Comparison of ENCODE assay signal across 19 mouse cellular contexts in genomic region chr11:73016103-73016420, GRCm38 (mm10). TPM values are rescaled to one million over a fixed set of nuclear protein-coding genes. Genes with fewer than 3 reads are reported as not detected.
A peak's percentile ranks its signal among the peaks of the same experiment; 100 is the strongest.
DNase-seq lines count a peak whose midpoint lies in the region; ATAC-seq and TF ChIP-seq lines count a peak whose summit lies in the region.
"Had no signal": no experiment of that assay in that cellular context is flagged by ENCODE, and none has a peak within 500 bp of the region (broad histone marks: within the 10 kb centered on the region; RNA-seq: fewer than 3 reads in every experiment).

No protein-coding gene starts in this region.

- H3K4me3 ChIP-seq in cerebellum, adult 2 months (replicated peaks; ENCODE audit: insufficient read depth, low read depth, low read length): no peak overlapping the region
- H3K4me3 ChIP-seq in hindbrain, embryonic 15.5 days: no peak overlapping the region
- H3K4me3 ChIP-seq in hindbrain, embryonic 11.5 days (ENCODE audit: low read depth, low read length): no peak overlapping the region
- H3K4me3 ChIP-seq in lung, adult 2 months (replicated peaks; ENCODE audit: extremely low read depth, low read depth, low read length): no peak overlapping the region
- H3K4me3 ChIP-seq in lung, postnatal 0 days (ENCODE audit: low read depth, low read length): no peak overlapping the region
- H3K4me3 ChIP-seq: forebrain, embryonic 10.5 days; heart, adult 2 months; heart, embryonic 15.5 days; kidney, embryonic 15.5 days; neural tube, embryonic 15.5 days had no signal

- no peak for TF ChIP-seq POLR2A in cerebellum, adult 2 months (IDR thresholded peaks at IDR 0.05; ENCODE audit: borderline replicate concordance, insufficient read depth, low read length)
- no peak for TF ChIP-seq POLR2A in lung, adult 2 months (IDR thresholded peaks at IDR 0.05; ENCODE audit: borderline replicate concordance, extremely low read depth, low read depth, low read length)

- WGBS in cerebellum, adult 2 months: 9% methylated on average over 6 of the region's 6 CpGs
- WGBS in hindbrain, embryonic 15.5 days: 64% methylated on average over 6 of the region's 6 CpGs
- 74% methylated on average over 6 of the region's 6 CpGs for WGBS in hindbrain, embryonic 11.5 days
- 55% methylated on average over 6 of the region's 6 CpGs for WGBS in lung, adult 2 months
- 59% methylated on average over 6 of the region's 6 CpGs for WGBS in lung, postnatal 0 days

- no peak overlapping the region for H3K4me2 ChIP-seq in hindbrain, embryonic 15.5 days
- no peak overlapping the region for H3K4me2 ChIP-seq in hindbrain, embryonic 11.5 days (replicated peaks; ENCODE audit: low read depth, low read length)
- no peak overlapping the region for H3K4me2 ChIP-seq in lung, postnatal 0 days (replicated peaks; ENCODE audit: low read depth, low read length)
- H3K4me2 ChIP-seq: heart, embryonic 15.5 days; kidney, embryonic 15.5 days; midbrain, embryonic 11.5 days; neural tube, embryonic 15.5 days had no signal

- no peaks in the 10 kb centered on the region for H3K9me3 ChIP-seq in hindbrain, embryonic 15.5 days
- no peaks in the 10 kb centered on the region for H3K9me3 ChIP-seq in hindbrain, embryonic 11.5 days (ENCODE audit: control insufficient read depth, low read length)
- H3K9me3 ChIP-seq in lung, postnatal 0 days (ENCODE audit: low read length): no peaks in the 10 kb centered on the region
- H3K9me3 ChIP-seq: forebrain, embryonic 10.5 days; heart, embryonic 15.5 days; kidney, embryonic 15.5 days; neural tube, embryonic 15.5 days had no signal

- TF ChIP-seq EP300 in lung, postnatal 0 days (IDR thresholded peaks at IDR 0.05): no peak

- H3K27me3 ChIP-seq in cerebellum, adult 2 months (ENCODE audit: control insufficient read depth, insufficient read depth, low read length): no peaks in the 10 kb centered on the region
- H3K27me3 ChIP-seq in hindbrain, embryonic 15.5 days: peaks cover 10% of the 10 kb centered on the region; the same call in 1 of the 2 replicates
- peaks cover 20% of the 10 kb centered on the region for H3K27me3 ChIP-seq in hindbrain, embryonic 11.5 days (ENCODE audit: control insufficient read depth, insufficient read depth, low read length)
- H3K27me3 ChIP-seq in lung, postnatal 0 days (replicated peaks; ENCODE audit: insufficient read depth, low read length): no peaks in the 10 kb centered on the region
- H3K27me3 ChIP-seq: neural tube, embryonic 15.5 days had no signal

- H3K27ac ChIP-seq in cerebellum, adult 2 months (ENCODE audit: insufficient read depth, low read length): peak overlapping the region; percentile 87
- peak overlapping the region; percentile 17; the same call in 1 of the 2 replicates for H3K27ac ChIP-seq in hindbrain, embryonic 15.5 days (replicated peaks)
- H3K27ac ChIP-seq in hindbrain, embryonic 11.5 days (ENCODE audit: low read depth, low read length): no peak overlapping the region
- H3K27ac ChIP-seq in lung, postnatal 0 days (ENCODE audit: low read length): no peak overlapping the region
- H3K27ac ChIP-seq: forebrain, embryonic 10.5 days; heart, adult 2 months; heart, embryonic 15.5 days; kidney, embryonic 15.5 days; neural tube, embryonic 15.5 days had no signal

- DNase-seq in cerebellum, adult 2 months: no peak
- DNase-seq in cerebellum, adult 11-12 months: no peak
- no peak for DNase-seq in hindbrain, embryonic 11.5 days (ENCODE audit: low spot score)
- DNase-seq in lung, adult 2 months: peak; percentile 32
- no peak for DNase-seq in lung, postnatal 0 days (ENCODE audit: low spot score)
- peak; percentile 37 for DNase-seq in urinary bladder, postnatal 14 days (ENCODE audit: low spot score)
- no peak for DNase-seq in urinary bladder, postnatal 4 days (ENCODE audit: low spot score in 2 of 2)
- DNase-seq: kidney, adult 11 months; layer of hippocampus, adult 9-11 months; thymus, adult 18-20 months had no signal

- H3K36me3 ChIP-seq in hindbrain, embryonic 15.5 days: no peaks in the 10 kb centered on the region
- H3K36me3 ChIP-seq in hindbrain, embryonic 11.5 days (ENCODE audit: control insufficient read depth, insufficient read depth, low read length): no peaks in the 10 kb centered on the region
- no peaks in the 10 kb centered on the region for H3K36me3 ChIP-seq in lung, postnatal 0 days (ENCODE audit: insufficient read depth, low read length)
- H3K36me3 ChIP-seq: forebrain, embryonic 10.5 days; heart, embryonic 15.5 days; kidney, embryonic 15.5 days; neural tube, embryonic 15.5 days had no signal

- ATAC-seq in hindbrain, embryonic 15.5 days (ENCODE audit: low FRiP score, low read depth): no peak
- ATAC-seq in hindbrain, embryonic 11.5 days (ENCODE audit: low FRiP score): no peak
- no peak for ATAC-seq in lung, postnatal 0 days
- ATAC-seq: activated CD4-positive, CD25-positive, alpha-beta regulatory T cell, adult 4 months; forebrain, embryonic 16.5 days had no signal

- H3K4me1 ChIP-seq in cerebellum, adult 2 months (ENCODE audit: control insufficient read depth, insufficient read depth, low read length): peaks cover 40% of the 10 kb centered on the region
- peaks cover 34% of the 10 kb centered on the region for H3K4me1 ChIP-seq in hindbrain, embryonic 15.5 days (replicated peaks)
- peaks cover 3% of the 10 kb centered on the region; the same call in 1 of the 2 replicates for H3K4me1 ChIP-seq in hindbrain, embryonic 11.5 days (replicated peaks; ENCODE audit: control insufficient read depth, insufficient read depth, low read length)
- H3K4me1 ChIP-seq in lung, adult 2 months (ENCODE audit: control insufficient read depth, insufficient read depth, low read length): peaks cover 10% of the 10 kb centered on the region
- peaks cover 11% of the 10 kb centered on the region for H3K4me1 ChIP-seq in lung, postnatal 0 days (ENCODE audit: insufficient read depth, low read depth, low read length)

- TF ChIP-seq CTCF in cerebellum, adult 2 months (IDR thresholded peaks at IDR 0.05; ENCODE audit: borderline replicate concordance, insufficient read depth, low read depth, low read length): no peak
- no peak for TF ChIP-seq CTCF in lung, adult 2 months (IDR thresholded peaks at IDR 0.05; ENCODE audit: insufficient read depth, low read length)
- TF ChIP-seq CTCF in lung, postnatal 0 days (IDR thresholded peaks at IDR 0.05): no peak

- no peak overlapping the region for H3K9ac ChIP-seq in hindbrain, embryonic 15.5 days
- H3K9ac ChIP-seq in hindbrain, embryonic 11.5 days (ENCODE audit: low read depth, low read length): no peak overlapping the region
- no peak overlapping the region for H3K9ac ChIP-seq in lung, postnatal 0 days (replicated peaks; ENCODE audit: low read depth)
- H3K9ac ChIP-seq: heart, embryonic 15.5 days; kidney, embryonic 15.5 days; neural tube, embryonic 15.5 days had no signal

RNA-seq across cellular contexts. Expression of gene Camkk1, which starts 2.7 kb away (rescaled TPM):
- polyA plus RNA-seq in cerebellum, adult 2 months (2012; rRNA removed): 68.8 and 70.8 TPM in 2 replicates
- 32.2 and 32.4 TPM in 2 replicates for polyA plus RNA-seq in hindbrain, embryonic 15.5 days (2015; fragmentation: Nextera tagmentation; extraction: Ambion mirVana)
- 3.7 and 4.4 TPM in 2 replicates for polyA plus RNA-seq in hindbrain, embryonic 11.5 days (2014; fragmentation: Nextera tagmentation; extraction: Ambion mirVana)
- polyA plus RNA-seq in lung, adult 2 months (2012; rRNA removed): 8.7 and 9.3 TPM in 2 replicates
- polyA plus RNA-seq in lung, postnatal 0 days (2015; fragmentation: Nextera tagmentation; extraction: Ambion mirVana): 5.4 and 6.1 TPM in 2 replicates

RNA-seq across cellular contexts. Expression of gene P2rx1, which starts 17.2 kb away (rescaled TPM):
- 0.41 and 0.46 TPM in 2 replicates for polyA plus RNA-seq in cerebellum, adult 2 months (2012; rRNA removed)
- polyA plus RNA-seq in hindbrain, embryonic 15.5 days (2015; fragmentation: Nextera tagmentation; extraction: Ambion mirVana): 0.39 and 0.73 TPM in 2 replicates
- polyA plus RNA-seq in hindbrain, embryonic 11.5 days (2014; fragmentation: Nextera tagmentation; extraction: Ambion mirVana): 1.4 and 2.4 TPM in 2 replicates
- polyA plus RNA-seq in lung, adult 2 months (2012; rRNA removed): 3.2 and 4.4 TPM in 2 replicates
- 1.9 and 2.1 TPM in 2 replicates for polyA plus RNA-seq in lung, postnatal 0 days (2015; fragmentation: Nextera tagmentation; extraction: Ambion mirVana)

RNA-seq across cellular contexts. Expression of gene Ncbp3, which starts 31.5 kb away (rescaled TPM):
- 6.4 and 6.5 TPM in 2 replicates for polyA plus RNA-seq in cerebellum, adult 2 months (2012; rRNA removed)
- 10.4 and 10.6 TPM in 2 replicates for polyA plus RNA-seq in hindbrain, embryonic 15.5 days (2015; fragmentation: Nextera tagmentation; extraction: Ambion mirVana)
- 12.0 and 12.5 TPM in 2 replicates for polyA plus RNA-seq in hindbrain, embryonic 11.5 days (2014; fragmentation: Nextera tagmentation; extraction: Ambion mirVana)
- 1.7 and 3.6 TPM in 2 replicates for polyA plus RNA-seq in lung, adult 2 months (2012; rRNA removed)
- polyA plus RNA-seq in lung, postnatal 0 days (2015; fragmentation: Nextera tagmentation; extraction: Ambion mirVana): 5.3 and 6.5 TPM in 2 replicates

RNA-seq across cellular contexts. Expression of gene Atp2a3, which starts 55.1 kb away (rescaled TPM):
- 104 and 125 TPM in 2 replicates for polyA plus RNA-seq in cerebellum, adult 2 months (2012; rRNA removed)
- polyA plus RNA-seq in hindbrain, embryonic 15.5 days (2015; fragmentation: Nextera tagmentation; extraction: Ambion mirVana): 1.6 and 2.5 TPM in 2 replicates
- 0.68 and 1.4 TPM in 2 replicates for polyA plus RNA-seq in hindbrain, embryonic 11.5 days (2014; fragmentation: Nextera tagmentation; extraction: Ambion mirVana)
- 253 and 256 TPM in 2 replicates for polyA plus RNA-seq in lung, adult 2 months (2012; rRNA removed)
- 30.7 and 33.1 TPM in 2 replicates for polyA plus RNA-seq in lung, postnatal 0 days (2015; fragmentation: Nextera tagmentation; extraction: Ambion mirVana)

Comparison
In these comparisons a context has a peak if more than half of its experiments do, and no peak if none do; other contexts are left out.
1. DNase-seq: peak in lung, adult 2 months (single experiment) and urinary bladder, postnatal 14 days (single experiment); none in cerebellum, adult 2 months (0 of 2), cerebellum, adult 11-12 months (single experiment), hindbrain, embryonic 11.5 days (single experiment), lung, postnatal 0 days (single experiment) and urinary bladder, postnatal 4 days (0 of 2).
2. H3K27ac ChIP-seq: peak in cerebellum, adult 2 months (single experiment) and hindbrain, embryonic 15.5 days (single experiment); none in hindbrain, embryonic 11.5 days (single experiment) and lung, postnatal 0 days (single experiment).